Mouse (Mus musculus): Measurements from ENCODE around the gene Marveld3. TPM values are rescaled to one million over a fixed set of nuclear protein-coding genes. Genes with fewer than 3 reads are reported as not detected.

Gene Marveld3
- polyA plus RNA-seq, 1 experiment from 2014 or later: 2.4 TPM

DNA sequence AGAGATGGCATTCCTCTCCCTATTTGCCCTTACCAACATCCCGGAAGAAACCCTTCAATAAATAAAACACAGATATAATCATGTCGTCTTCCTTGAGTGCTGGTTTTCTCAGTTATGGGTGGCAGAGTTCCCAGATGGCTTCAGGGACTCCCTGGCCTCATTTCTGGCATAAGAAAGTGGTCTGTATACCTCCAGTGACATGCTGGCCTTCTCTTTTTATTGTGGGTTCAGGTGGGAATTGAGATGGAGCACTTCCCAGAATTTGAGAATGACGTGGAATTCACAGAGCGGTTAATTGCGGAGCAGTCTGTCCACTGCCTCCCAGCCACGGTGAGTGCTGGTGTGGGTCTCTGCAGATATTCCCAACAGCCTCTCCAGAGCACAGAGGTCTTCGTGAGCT, 36.1 kb upstream of the Marveld3 start:
- Histone ChIP-seq H3K27ac (ENCODE audit: low read length) (no peak overlapping the region), H3K9ac (ENCODE audit: low read depth, low read length) (no peak overlapping the region), H3K36me3 (ENCODE audit: control insufficient read depth, insufficient read depth, low read length) (no peaks in the 10 kb centered on the region), H3K4me1 (ENCODE audit: control insufficient read depth, insufficient read depth, low read length) (no peaks in the 10 kb centered on the region), H3K9me3 (replicated peaks; ENCODE audit: control insufficient read depth, low read length, poor library complexity, severe bottlenecking) (no peaks in the 10 kb centered on the region), H3K27me3 (ENCODE audit: control insufficient read depth, insufficient read depth, low read depth, low read length) (no peaks in the 10 kb centered on the region), H3K4me3 (ENCODE audit: low read depth, low read length) (no peak overlapping the region), H3K4me2 (ENCODE audit: low read length) (no peak overlapping the region)
- WGBS: 79% methylated on average over 7 of the region's 7 CpGs
- ATAC-seq: no peak

DNA sequence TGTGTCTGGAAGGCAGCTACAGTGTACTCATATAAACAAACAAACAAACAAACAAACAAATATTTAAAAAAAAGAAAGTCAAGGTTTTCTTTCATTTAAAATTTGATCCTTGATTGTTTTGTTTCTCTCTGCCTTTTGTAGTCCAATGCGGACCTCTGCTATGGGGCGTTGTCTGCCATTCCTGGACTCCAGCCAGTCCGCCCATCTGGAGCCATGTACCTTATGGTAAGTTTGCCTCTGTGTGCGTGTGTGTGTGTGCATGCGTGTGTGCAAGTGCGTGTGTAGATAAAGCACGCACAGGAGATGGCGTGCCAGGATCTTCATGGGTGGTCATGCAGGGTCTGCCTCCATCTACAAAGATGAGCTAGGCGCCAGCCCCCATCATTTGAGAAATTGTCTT, 35.4 kb upstream of the Marveld3 start:
- H3K4me3 ChIP-seq (ENCODE audit: low read depth, low read length): no peak overlapping the region
- no peak overlapping the region for H3K27ac ChIP-seq (ENCODE audit: low read length)
- no peak overlapping the region for H3K9ac ChIP-seq (ENCODE audit: low read depth, low read length)
- no peaks in the 10 kb centered on the region for H3K36me3 ChIP-seq (ENCODE audit: control insufficient read depth, insufficient read depth, low read length)
- no peaks in the 10 kb centered on the region for H3K9me3 ChIP-seq (replicated peaks; ENCODE audit: control insufficient read depth, low read length, poor library complexity, severe bottlenecking)
- no peaks in the 10 kb centered on the region for H3K4me1 ChIP-seq (ENCODE audit: control insufficient read depth, insufficient read depth, low read length)
- WGBS: 91% methylated on average over 9 of the region's 9 CpGs
- H3K4me2 ChIP-seq (ENCODE audit: low read length): no peak overlapping the region
- ATAC-seq: no peak
- H3K27me3 ChIP-seq (ENCODE audit: control insufficient read depth, insufficient read depth, low read depth, low read length): no peaks in the 10 kb centered on the region

DNA sequence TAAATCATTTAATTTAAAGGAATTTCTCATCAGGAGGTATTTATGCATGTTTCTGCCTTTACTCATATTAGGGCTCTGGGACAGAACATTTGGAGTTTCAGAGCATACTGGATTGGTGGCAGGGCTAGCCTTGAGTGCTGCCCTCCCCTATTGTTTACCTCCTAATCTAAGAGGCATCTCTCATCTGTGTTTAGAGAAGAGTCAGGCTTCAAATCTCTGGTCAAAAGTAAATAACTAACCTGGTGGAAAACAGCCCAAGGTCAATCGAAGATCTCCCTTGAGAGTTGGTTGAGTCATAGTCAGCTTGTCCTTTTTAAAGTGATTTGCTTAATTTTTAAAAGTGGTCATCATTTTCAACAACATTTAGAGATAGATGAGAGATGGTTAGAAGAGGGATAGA, 30.9 kb upstream of the Marveld3 start:
- no peaks in the 10 kb centered on the region for H3K4me1 ChIP-seq (ENCODE audit: control insufficient read depth, insufficient read depth, low read length)
- no peak overlapping the region for H3K27ac ChIP-seq (ENCODE audit: low read length)
- ATAC-seq: no peak
- H3K9ac ChIP-seq (ENCODE audit: low read depth, low read length): no peak overlapping the region
- H3K36me3 ChIP-seq (ENCODE audit: control insufficient read depth, insufficient read depth, low read length): no peaks in the 10 kb centered on the region
- H3K27me3 ChIP-seq (ENCODE audit: control insufficient read depth, insufficient read depth, low read depth, low read length): no peaks in the 10 kb centered on the region
- 80% methylated on average over 1 of the region's 1 CpGs for WGBS
- H3K9me3 ChIP-seq (replicated peaks; ENCODE audit: control insufficient read depth, low read length, poor library complexity, severe bottlenecking): no peaks in the 10 kb centered on the region
- no peak overlapping the region for H3K4me3 ChIP-seq (ENCODE audit: low read depth, low read length)
- no peak overlapping the region for H3K4me2 ChIP-seq (ENCODE audit: low read length)

DNA sequence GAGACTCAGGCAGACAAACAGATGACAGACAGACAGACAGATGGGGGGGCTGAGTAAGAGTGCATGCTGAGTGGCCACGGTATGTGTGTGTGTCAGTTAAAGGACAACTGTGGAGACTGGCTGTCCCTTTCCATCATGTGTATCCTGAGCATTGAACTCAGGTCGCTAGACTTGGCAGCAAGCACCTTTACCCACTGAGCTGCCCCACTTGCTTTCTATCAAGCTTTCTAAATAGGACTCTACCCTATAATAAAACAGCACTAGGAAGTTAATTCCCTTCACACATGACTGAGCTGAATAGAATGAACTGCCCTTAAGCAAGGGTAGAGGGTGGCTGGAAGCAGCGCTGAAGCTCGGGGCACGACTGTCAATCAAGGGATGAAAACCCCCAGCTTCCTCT, 30.2 kb upstream of the Marveld3 start:
- H3K9ac ChIP-seq (ENCODE audit: low read depth, low read length): no peak overlapping the region
- no peak overlapping the region for H3K27ac ChIP-seq (ENCODE audit: low read length)
- H3K4me1 ChIP-seq (ENCODE audit: control insufficient read depth, insufficient read depth, low read length): no peaks in the 10 kb centered on the region
- no peaks in the 10 kb centered on the region for H3K27me3 ChIP-seq (ENCODE audit: control insufficient read depth, insufficient read depth, low read depth, low read length)
- WGBS: 60% methylated on average over 5 of the region's 5 CpGs
- H3K4me2 ChIP-seq (ENCODE audit: low read length): no peak overlapping the region
- H3K36me3 ChIP-seq (ENCODE audit: control insufficient read depth, insufficient read depth, low read length): no peaks in the 10 kb centered on the region
- no peaks in the 10 kb centered on the region for H3K9me3 ChIP-seq (replicated peaks; ENCODE audit: control insufficient read depth, low read length, poor library complexity, severe bottlenecking)
- no peak for ATAC-seq
- H3K4me3 ChIP-seq (ENCODE audit: low read depth, low read length): no peak overlapping the region

DNA sequence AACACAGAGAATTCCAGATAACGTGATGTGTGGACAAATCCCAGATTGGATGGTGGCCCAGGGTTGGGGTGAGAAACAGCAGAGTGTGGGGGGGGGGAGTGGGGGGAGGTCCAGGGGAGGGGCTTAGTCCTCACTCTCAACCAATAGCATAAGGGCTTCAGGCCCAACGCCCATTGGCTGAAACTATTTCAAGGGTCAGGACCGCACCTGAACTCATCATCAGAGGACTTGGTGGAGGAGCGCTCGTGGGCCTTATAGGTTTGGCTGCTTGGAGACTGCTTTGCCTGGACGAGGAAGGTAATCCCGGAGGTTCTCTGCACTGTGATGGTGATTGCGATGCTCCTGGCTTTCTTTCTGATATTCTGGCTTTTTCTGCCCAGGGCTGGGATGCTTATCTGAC, 28.2 kb upstream of the Marveld3 start, which contains the start of gene Tat:
Tat (plus strand) TSS at position 214 of the 400 bp plus-strand sequence.
- 82% methylated on average over 8 of the region's 8 CpGs for WGBS
- no peaks in the 10 kb centered on the region for H3K4me1 ChIP-seq (ENCODE audit: control insufficient read depth, insufficient read depth, low read length)
- ATAC-seq: no peak

DNA sequence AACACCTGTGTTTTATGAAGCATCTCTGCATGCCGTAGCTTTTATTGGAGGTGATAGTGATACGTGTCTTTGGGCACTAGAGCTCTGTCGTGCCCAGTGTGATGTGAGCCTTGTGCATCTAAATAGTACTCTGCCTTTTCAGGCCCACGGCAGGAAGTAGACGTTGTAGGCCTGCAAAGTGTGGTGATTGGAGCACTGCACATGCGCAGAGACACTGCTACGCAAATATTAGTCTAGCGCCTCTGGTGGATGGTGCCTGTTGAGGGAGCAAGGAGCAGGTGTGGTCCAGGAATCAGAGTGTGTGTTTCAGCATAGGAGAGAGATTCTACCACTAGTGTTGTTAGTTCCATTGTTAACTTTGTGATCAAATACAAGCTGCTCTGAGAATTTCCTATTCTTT, 27.1 kb upstream of the Marveld3 start:
- Histone ChIP-seq H3K4me3 (ENCODE audit: low read depth, low read length) (no peak overlapping the region), H3K36me3 (ENCODE audit: control insufficient read depth, insufficient read depth, low read length) (no peaks in the 10 kb centered on the region), H3K9me3 (replicated peaks; ENCODE audit: control insufficient read depth, low read length, poor library complexity, severe bottlenecking) (no peaks in the 10 kb centered on the region), H3K27me3 (ENCODE audit: control insufficient read depth, insufficient read depth, low read depth, low read length) (no peaks in the 10 kb centered on the region), H3K4me1 (ENCODE audit: control insufficient read depth, insufficient read depth, low read length) (peaks cover 2% of the 10 kb centered on the region; the same call in 1 of the 2 replicates), H3K27ac (ENCODE audit: low read length) (no peak overlapping the region), H3K9ac (ENCODE audit: low read depth, low read length) (no peak overlapping the region), H3K4me2 (ENCODE audit: low read length) (no peak overlapping the region)
- 95% methylated on average over 8 of the region's 8 CpGs for WGBS
- ATAC-seq: no peak

More for the DNA sequence above, 28.2 kb upstream of the Marveld3 start, which contains the start of gene Tat:
- Histone ChIP-seq H3K27ac (ENCODE audit: low read length) (no peak within 1 kb of the TSS), H3K36me3 (ENCODE audit: control insufficient read depth, insufficient read depth, low read length) (no peaks in the 10 kb centered on the region), H3K4me3 (ENCODE audit: low read depth, low read length) (no peak within 1 kb of the TSS), H3K4me2 (ENCODE audit: low read length) (no peak within 1 kb of the TSS), H3K27me3 (ENCODE audit: control insufficient read depth, insufficient read depth, low read depth, low read length) (no peaks in the 10 kb centered on the region), H3K9me3 (replicated peaks; ENCODE audit: control insufficient read depth, low read length, poor library complexity, severe bottlenecking) (no peaks in the 10 kb centered on the region), H3K9ac (ENCODE audit: low read depth, low read length) (no peak within 1 kb of the TSS)

DNA sequence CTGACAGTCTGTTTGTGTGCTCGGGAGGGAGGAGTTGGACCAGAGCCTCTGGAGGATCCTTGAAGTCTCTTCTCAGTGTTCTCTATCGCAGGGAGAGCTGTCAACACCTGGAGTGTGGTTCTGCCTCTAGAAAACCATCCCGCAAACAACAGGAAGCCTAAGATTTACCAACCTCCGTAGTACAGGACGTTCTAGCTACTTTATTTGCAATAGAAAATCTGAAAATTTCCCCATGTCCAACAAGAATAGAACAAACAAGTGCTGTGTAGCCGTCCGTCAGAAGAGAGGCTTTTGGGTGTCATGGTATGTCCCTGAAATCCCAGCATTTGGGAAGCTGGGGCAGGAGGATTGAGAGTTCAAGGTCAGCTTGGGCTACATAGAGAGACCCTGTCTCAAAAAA, 25.8 kb upstream of the Marveld3 start:
- Histone ChIP-seq H3K9me3 (replicated peaks; ENCODE audit: control insufficient read depth, low read length, poor library complexity, severe bottlenecking) (no peaks in the 10 kb centered on the region), H3K4me3 (ENCODE audit: low read depth, low read length) (no peak overlapping the region), H3K27me3 (ENCODE audit: control insufficient read depth, insufficient read depth, low read depth, low read length) (no peaks in the 10 kb centered on the region), H3K4me1 (ENCODE audit: control insufficient read depth, insufficient read depth, low read length) (peaks cover 8% of the 10 kb centered on the region; the same call in 1 of the 2 replicates), H3K36me3 (ENCODE audit: control insufficient read depth, insufficient read depth, low read length) (no peaks in the 10 kb centered on the region), H3K4me2 (ENCODE audit: low read length) (no peak overlapping the region), H3K9ac (ENCODE audit: low read depth, low read length) (no peak overlapping the region), H3K27ac (ENCODE audit: low read length) (no peak overlapping the region)
- no peak for ATAC-seq
- 89% methylated on average over 7 of the region's 7 CpGs for WGBS

DNA sequence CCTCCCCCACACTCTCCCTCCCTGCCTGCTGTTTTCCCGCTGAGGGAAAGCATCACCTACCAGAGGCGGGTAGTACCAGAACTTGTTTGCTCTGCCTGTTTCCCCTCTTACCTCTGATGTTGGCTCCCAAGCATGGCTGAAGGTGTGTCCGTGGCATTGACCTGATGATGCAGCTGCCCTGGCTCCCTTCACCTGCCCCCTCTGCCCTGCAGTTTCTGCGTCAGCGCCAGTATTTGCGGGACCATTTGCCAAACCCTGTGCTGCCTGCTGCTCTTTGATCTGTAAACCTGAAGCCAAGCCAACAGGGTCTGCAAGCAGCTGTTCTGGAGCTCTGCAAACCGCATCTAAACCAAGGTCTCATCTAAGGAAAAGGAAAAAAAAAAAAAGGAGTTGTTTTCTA, 24.4 kb upstream of the Marveld3 start:
- no peak overlapping the region for H3K9ac ChIP-seq (ENCODE audit: low read depth, low read length)
- H3K36me3 ChIP-seq (ENCODE audit: control insufficient read depth, insufficient read depth, low read length): no peaks in the 10 kb centered on the region
- 66% methylated on average over 7 of the region's 7 CpGs for WGBS
- no peak overlapping the region for H3K27ac ChIP-seq (ENCODE audit: low read length)
- H3K27me3 ChIP-seq (ENCODE audit: control insufficient read depth, insufficient read depth, low read depth, low read length): no peaks in the 10 kb centered on the region
- peaks cover 8% of the 10 kb centered on the region; the same call in 1 of the 2 replicates for H3K4me1 ChIP-seq (ENCODE audit: control insufficient read depth, insufficient read depth, low read length)
- no peak overlapping the region for H3K4me2 ChIP-seq (ENCODE audit: low read length)
- H3K4me3 ChIP-seq (ENCODE audit: low read depth, low read length): no peak overlapping the region
- H3K9me3 ChIP-seq (replicated peaks; ENCODE audit: control insufficient read depth, low read length, poor library complexity, severe bottlenecking): no peaks in the 10 kb centered on the region
- ATAC-seq: no peak

DNA sequence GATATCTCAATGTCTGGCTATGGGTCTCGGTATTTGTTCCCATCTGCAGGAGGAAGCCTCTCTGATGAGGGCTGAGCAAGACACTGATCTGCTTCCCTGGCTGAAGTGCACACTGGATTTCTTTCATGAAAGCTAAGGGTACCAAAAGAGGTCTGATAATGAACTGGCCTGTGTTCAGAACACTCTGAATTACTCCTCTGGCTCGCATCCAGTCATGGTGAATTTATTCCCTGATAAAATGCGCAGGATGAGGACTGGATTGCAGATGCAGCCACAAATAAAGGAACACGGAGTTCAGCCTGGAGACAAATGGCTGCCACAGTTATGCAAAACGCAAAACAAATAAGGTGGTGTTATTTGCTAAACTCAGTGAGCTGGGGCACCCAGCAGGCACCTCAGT, 21.9 kb upstream of the Marveld3 start:
- H3K4me2 ChIP-seq (ENCODE audit: low read length): no peak overlapping the region
- no peak for ATAC-seq
- H3K4me1 ChIP-seq (ENCODE audit: control insufficient read depth, insufficient read depth, low read length): peaks cover 8% of the 10 kb centered on the region; the same call in 1 of the 2 replicates
- H3K9ac ChIP-seq (ENCODE audit: low read depth, low read length): 0 out of 2 replicates have a peak overlapping the region, but pooled peaks have one; percentile 5
- no peaks in the 10 kb centered on the region for H3K36me3 ChIP-seq (ENCODE audit: control insufficient read depth, insufficient read depth, low read length)
- H3K27me3 ChIP-seq (ENCODE audit: control insufficient read depth, insufficient read depth, low read depth, low read length): no peaks in the 10 kb centered on the region
- H3K27ac ChIP-seq (ENCODE audit: low read length): peak overlapping the region; percentile 58
- H3K4me3 ChIP-seq (ENCODE audit: low read depth, low read length): no peak overlapping the region
- 28% methylated on average over 5 of the region's 5 CpGs for WGBS
- H3K9me3 ChIP-seq (replicated peaks; ENCODE audit: control insufficient read depth, low read length, poor library complexity, severe bottlenecking): no peaks in the 10 kb centered on the region

Measured in midbrain, embryonic 16.5 days (tissue).